Mouse (Mus musculus): ENCODE data around the gene Chrdl2.
"Not testable (repeated sequence)": the region's sequence is repeated elsewhere in the genome, so short reads cannot be mapped to it uniquely, and the experiment has no call there.

The Chrdl2 gene

GRCm38 (mm10) chr7:100043096-100043495 is 37.1 kb downstream of the Chrdl2 start:
- no peak for DNase-seq

GRCm38 (mm10) chr7:100043605-100044031 is 37.6 kb downstream of the Chrdl2 start:
- DNase-seq = no peak

- no peak for DNase-seq
Observed at GRCm38 (mm10) chr7:100046486-100046885, 40.5 kb downstream of the Chrdl2 start.

GRCm38 (mm10) chr7:100051904-100052303 is 45.9 kb downstream of the Chrdl2 start:
- no peak for DNase-seq

GRCm38 (mm10) chr7:100052991-100053390 is 47.0 kb downstream of the Chrdl2 start:
- DNase-seq = not testable (repeated sequence)

GRCm38 (mm10) chr7:100073959-100074358 is 68.0 kb downstream of the Chrdl2 start:
- no peak for DNase-seq

GRCm38 (mm10) chr7:100076296-100076695 is 70.3 kb downstream of the Chrdl2 start:
- no peak for DNase-seq

GRCm38 (mm10) chr7:100077071-100077470 is 71.1 kb downstream of the Chrdl2 start:
- no peak for DNase-seq

GRCm38 (mm10) chr7:100080087-100080781 is 74.3 kb downstream of the Chrdl2 start:
- no peak for DNase-seq

- no peak for DNase-seq
Observed at GRCm38 (mm10) chr7:100082836-100083235, 76.9 kb downstream of the Chrdl2 start.

GRCm38 (mm10) chr7:100083812-100084211 is 77.8 kb downstream of the Chrdl2 start:
- DNase-seq = no peak
